8 mouse cellular contexts compared by ENCODE assay signal in the genomic region with DNA sequence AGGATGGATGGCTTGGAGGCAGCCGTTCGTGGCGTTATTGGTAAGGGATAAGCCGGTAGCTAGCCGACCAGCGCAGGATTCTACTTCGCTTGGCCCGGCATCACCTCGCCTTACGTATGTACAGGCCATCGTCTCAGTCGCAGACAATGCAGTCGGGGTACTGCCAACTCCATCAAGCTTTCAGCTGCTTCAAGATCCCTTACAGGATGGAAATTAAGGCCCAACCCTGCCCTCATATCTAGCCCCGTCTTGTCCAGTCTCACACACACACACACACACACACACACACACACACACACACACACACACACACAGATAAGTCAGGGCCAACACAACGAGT. TPM values are rescaled to one million over a fixed set of nuclear protein-coding genes. Genes with fewer than 3 reads are reported as not detected.
DNase-seq lines count a peak whose midpoint lies in the region; ATAC-seq and TF ChIP-seq lines count a peak whose summit lies in the region.

No protein-coding gene starts in this region.

- no peak; the same call in 1 of the 2 replicates for TF ChIP-seq POLR2A in olfactory bulb, adult 2 months (IDR thresholded peaks at IDR 0.05; ENCODE audit: insufficient read depth, low read depth, low read length)

- no peak for ATAC-seq in lung, embryonic 16.5 days (ENCODE audit: low read depth)
- peak; percentile 35 for ATAC-seq in erythroid progenitor cell, adult 5-6 weeks (replicated peaks; ENCODE audit: low FRiP score, poor library complexity, severe bottlenecking)
- 0 out of 2 replicates have a peak, but pooled peaks have one; percentile 13 for ATAC-seq in limb, embryonic 11.5 days (ENCODE audit: insufficient number of reproducible peaks, low FRiP score, low TSS enrichment, low read depth)

- H3K36me3 ChIP-seq in lung, embryonic 16.5 days (ENCODE audit: control insufficient read depth, insufficient read depth, low read length) = no peaks in the 10 kb centered on the region
- no peaks in the 10 kb centered on the region for H3K36me3 ChIP-seq in limb, embryonic 11.5 days (ENCODE audit: control insufficient read depth, insufficient read depth, low read length)

- H3K9me3 ChIP-seq in lung, embryonic 16.5 days (ENCODE audit: control insufficient read depth, low read length) = no peaks in the 10 kb centered on the region
- no peaks in the 10 kb centered on the region for H3K9me3 ChIP-seq in limb, embryonic 11.5 days (ENCODE audit: control insufficient read depth, low read length)

- TF ChIP-seq CTCF in olfactory bulb, adult 2 months (IDR thresholded peaks at IDR 0.05; ENCODE audit: insufficient read depth, low read depth, low read length) = no peak

- H3K4me1 ChIP-seq in lung, embryonic 16.5 days (replicated peaks; ENCODE audit: control insufficient read depth, insufficient read depth, low read length) = peaks cover 4% of the 10 kb centered on the region
- H3K4me1 ChIP-seq in limb, embryonic 11.5 days (ENCODE audit: control insufficient read depth, insufficient read depth, low read length) = no peaks in the 10 kb centered on the region
- peaks cover 7% of the 10 kb centered on the region; the same call in 1 of the 2 replicates for H3K4me1 ChIP-seq in olfactory bulb, adult 2 months (ENCODE audit: control insufficient read depth, insufficient read depth, low read length)

- WGBS in lung, embryonic 16.5 days = 2% methylated on average over 15 of the region's 15 CpGs
- WGBS in limb, embryonic 11.5 days = 2% methylated on average over 15 of the region's 15 CpGs
- WGBS in olfactory bulb, adult 2 months = 1% methylated on average over 15 of the region's 15 CpGs

- peak overlapping the region; percentile 85 for H3K27ac ChIP-seq in lung, embryonic 16.5 days (ENCODE audit: low read length)
- H3K27ac ChIP-seq in limb, embryonic 11.5 days (replicated peaks; ENCODE audit: low read depth, low read length) = peak overlapping the region; percentile 79; the same call in 1 of the 2 replicates
- H3K27ac ChIP-seq in olfactory bulb, adult 2 months (ENCODE audit: insufficient read depth, low read depth, low read length) = peak overlapping the region; percentile 34

- no peak for DNase-seq in lung, postnatal 10 days
- no peak for DNase-seq in limb, embryonic 11.5 days (ENCODE audit: low spot score)
- no peak for DNase-seq in frontal cortex, adult 2 months (ENCODE audit: extremely low spot score in 1 of 2, low spot score in 1 of 2)
- DNase-seq in spleen, postnatal 4 days (ENCODE audit: low spot score in 2 of 2) = no peak
- DNase-seq in right cerebral cortex, postnatal 4 days = no peak

- H3K27me3 ChIP-seq in lung, embryonic 16.5 days (ENCODE audit: control insufficient read depth, insufficient read depth, low read depth, low read length) = no peaks in the 10 kb centered on the region
- H3K27me3 ChIP-seq in limb, embryonic 11.5 days (ENCODE audit: control insufficient read depth, insufficient read depth, low read length) = no peaks in the 10 kb centered on the region

- peak overlapping the region; percentile 89 for H3K4me2 ChIP-seq in lung, embryonic 16.5 days (ENCODE audit: low read depth, low read length)
- peak overlapping the region; percentile 72 for H3K4me2 ChIP-seq in limb, embryonic 11.5 days (ENCODE audit: low read depth, severe bottlenecking)

- peak overlapping the region; percentile 72 for H3K9ac ChIP-seq in lung, embryonic 16.5 days (ENCODE audit: low read length)
- H3K9ac ChIP-seq in limb, embryonic 11.5 days (ENCODE audit: low read length) = peak overlapping the region; percentile 68

- H3K4me3 ChIP-seq in lung, embryonic 16.5 days (ENCODE audit: low read length) = peak overlapping the region; percentile 61
- peak overlapping the region; percentile 52 for H3K4me3 ChIP-seq in limb, embryonic 11.5 days (ENCODE audit: low read depth, low read length)
- H3K4me3 ChIP-seq in olfactory bulb, adult 2 months (ENCODE audit: insufficient read depth, low read depth, low read length) = peak overlapping the region; percentile 64

RNA-seq across cellular contexts. Expression of a gene that starts 1.3 kb away (rescaled TPM):
- polyA plus RNA-seq in lung, embryonic 16.5 days (2015; fragmentation: Nextera tagmentation; extraction: Ambion mirVana) = 60.3 and 65.2 TPM in 2 replicates
- 278 and 380 TPM in 2 replicates for total RNA-seq in erythroid progenitor cell, adult 5-6 weeks (2015; ENCODE audit: low replicate concordance)
- total RNA-seq in erythroid progenitor cell, adult 5-6 weeks (2017; ENCODE audit: low replicate concordance) = 309 and 327 TPM in 2 replicates
- 70.0 and 70.6 TPM in 2 replicates for polyA plus RNA-seq in limb, embryonic 11.5 days (2014; fragmentation: Nextera tagmentation; extraction: Ambion mirVana)
- polyA plus RNA-seq in olfactory bulb, adult 2 months (2012; ENCODE audit: insufficient read depth, insufficient read length, low replicate concordance, missing spikeins) = not detected in 2 replicates
- 52.1 and 62.4 TPM in 2 replicates for polyA plus RNA-seq in frontal cortex, adult 2 months (2012; rRNA removed)

RNA-seq across cellular contexts. Expression of a gene that starts 5.9 kb away (rescaled TPM):
- polyA plus RNA-seq in lung, embryonic 16.5 days (2015; fragmentation: Nextera tagmentation; extraction: Ambion mirVana) = 6.7 and 6.9 TPM in 2 replicates
- not detected in 2 replicates for total RNA-seq in erythroid progenitor cell, adult 5-6 weeks (2015; ENCODE audit: low replicate concordance)
- total RNA-seq in erythroid progenitor cell, adult 5-6 weeks (2017; ENCODE audit: low replicate concordance) = not detected in 2 replicates
- polyA plus RNA-seq in limb, embryonic 11.5 days (2014; fragmentation: Nextera tagmentation; extraction: Ambion mirVana) = 0.76 and 0.85 TPM in 2 replicates
- not detected in 2 replicates for polyA plus RNA-seq in olfactory bulb, adult 2 months (2012; ENCODE audit: insufficient read depth, insufficient read length, low replicate concordance, missing spikeins)
- 0.08 and 0.10 TPM in 2 replicates for polyA plus RNA-seq in frontal cortex, adult 2 months (2012; rRNA removed)

RNA-seq across cellular contexts. Expression of a gene that starts 23.1 kb away (rescaled TPM):
- polyA plus RNA-seq in lung, embryonic 16.5 days (2015; fragmentation: Nextera tagmentation; extraction: Ambion mirVana) = 17.7 and 20.4 TPM in 2 replicates
- total RNA-seq in erythroid progenitor cell, adult 5-6 weeks (2015; ENCODE audit: low replicate concordance) = 4.2 and 10.5 TPM in 2 replicates
- total RNA-seq in erythroid progenitor cell, adult 5-6 weeks (2017; ENCODE audit: low replicate concordance) = 1.5 TPM in 1 of 2 replicates, not detected in the other
- polyA plus RNA-seq in limb, embryonic 11.5 days (2014; fragmentation: Nextera tagmentation; extraction: Ambion mirVana) = 1.9 and 2.8 TPM in 2 replicates
- polyA plus RNA-seq in olfactory bulb, adult 2 months (2012; ENCODE audit: insufficient read depth, insufficient read length, low replicate concordance, missing spikeins) = not detected in 2 replicates
- polyA plus RNA-seq in frontal cortex, adult 2 months (2012; rRNA removed) = 3.7 and 4.0 TPM in 2 replicates

RNA-seq across cellular contexts. Expression of a gene that starts 45.5 kb away (rescaled TPM):
- 16.6 and 18.5 TPM in 2 replicates for polyA plus RNA-seq in lung, embryonic 16.5 days (2015; fragmentation: Nextera tagmentation; extraction: Ambion mirVana)
- 4.3 TPM in 1 of 2 replicates, not detected in the other for total RNA-seq in erythroid progenitor cell, adult 5-6 weeks (2015; ENCODE audit: low replicate concordance)
- 0.91 and 1.3 TPM in 2 replicates for total RNA-seq in erythroid progenitor cell, adult 5-6 weeks (2017; ENCODE audit: low replicate concordance)
- 3.3 and 3.9 TPM in 2 replicates for polyA plus RNA-seq in limb, embryonic 11.5 days (2014; fragmentation: Nextera tagmentation; extraction: Ambion mirVana)
- polyA plus RNA-seq in olfactory bulb, adult 2 months (2012; ENCODE audit: insufficient read depth, insufficient read length, low replicate concordance, missing spikeins) = not detected in 2 replicates
- 0.11 and 0.22 TPM in 2 replicates for polyA plus RNA-seq in frontal cortex, adult 2 months (2012; rRNA removed)

RNA-seq across cellular contexts. Expression of a gene that starts 49.2 kb away (rescaled TPM):
- 153 and 165 TPM in 2 replicates for polyA plus RNA-seq in lung, embryonic 16.5 days (2015; fragmentation: Nextera tagmentation; extraction: Ambion mirVana)
- 9.6 and 16.2 TPM in 2 replicates for total RNA-seq in erythroid progenitor cell, adult 5-6 weeks (2015; ENCODE audit: low replicate concordance)
- 3.7 and 20.5 TPM in 2 replicates for total RNA-seq in erythroid progenitor cell, adult 5-6 weeks (2017; ENCODE audit: low replicate concordance)
- 82.9 and 88.3 TPM in 2 replicates for polyA plus RNA-seq in limb, embryonic 11.5 days (2014; fragmentation: Nextera tagmentation; extraction: Ambion mirVana)
- polyA plus RNA-seq in olfactory bulb, adult 2 months (2012; ENCODE audit: insufficient read depth, insufficient read length, low replicate concordance, missing spikeins) = not detected in 2 replicates
- 34.5 and 36.4 TPM in 2 replicates for polyA plus RNA-seq in frontal cortex, adult 2 months (2012; rRNA removed)

Comparison
In these comparisons a context has a peak if more than half of its experiments do, and no peak if none do; other contexts are left out.
1. H3K27ac ChIP-seq: peak in every context shown above with its lines; median percentile 85 in lung, embryonic 16.5 days; 79 in limb, embryonic 11.5 days; 34 in olfactory bulb, adult 2 months.
2. RNA of a gene that starts 1.3 kb away (polyA plus RNA-seq): 70.0 to 70.6 TPM in limb, embryonic 11.5 days, 52.1 to 62.4 TPM in frontal cortex, adult 2 months and 60.3 to 65.2 TPM in lung, embryonic 16.5 days; not detected in olfactory bulb, adult 2 months; every median in the first group is over 10 times any median in the second.
3. Peak in every context shown above with its lines, with median percentiles within 50 percentile points of each other: H3K4me3 ChIP-seq.